Mouse (Mus musculus): ENCODE data around the gene Cdk6.

DNA sequence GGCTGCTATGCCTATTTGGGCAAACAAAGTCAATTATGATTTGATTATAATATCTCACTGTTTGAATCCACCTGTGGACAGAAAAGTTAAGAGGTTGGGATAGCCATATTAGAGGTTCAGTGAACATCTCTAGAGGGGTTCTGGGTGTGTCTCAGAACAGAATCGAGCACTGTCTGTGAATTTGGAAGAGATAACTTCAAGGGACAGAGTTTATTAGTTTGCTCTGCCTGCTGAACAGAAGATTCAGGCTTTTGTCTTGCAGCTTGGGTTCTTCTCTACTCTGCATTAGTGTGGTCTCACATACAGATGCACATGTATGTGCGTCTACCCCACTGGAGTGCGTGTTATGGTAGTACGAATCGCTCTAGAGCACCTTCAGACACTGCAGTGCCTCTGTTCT, 20.0 kb downstream of the Cdk6 start:
- TF ChIP-seq MAX (IDR thresholded peaks at IDR 0.05; ENCODE audit: low read depth) (no peak), POLR2A (IDR thresholded peaks at IDR 0.05; ENCODE audit: insufficient read length, low read depth) (no peak), MYOG (IDR thresholded peaks at IDR 0.05; ENCODE audit: control insufficient read depth in 1 of 3, insufficient read depth in 1 of 3, insufficient read length in 2 of 3, low read depth in 2 of 3) (no peak), POLR2AphosphoS2 (IDR thresholded peaks at IDR 0.05; ENCODE audit: insufficient read length, low read depth) (no peak), TCF12 (IDR thresholded peaks at IDR 0.05; ENCODE audit: insufficient read depth, poor library complexity, severe bottlenecking) (no peak), MYOD1 (IDR thresholded peaks at IDR 0.05; ENCODE audit: control insufficient read depth in 1 of 3, insufficient read length in 2 of 3, low read depth in 2 of 3) (no peak)

Measured in myocyte (in vitro differentiated cells).